Mouse (Mus musculus): ENCODE measurements around the gene Mtm1. TPM values are rescaled to one million over a fixed set of nuclear protein-coding genes. Genes with fewer than 3 reads are reported as not detected.
"Not testable (repeated sequence)": the region's sequence is repeated elsewhere in the genome, so short reads cannot be mapped to it uniquely, and the experiment has no call there.

Gene Mtm1
- polyA plus RNA-seq, 1 experiment, result 20.1 TPM

DNA sequence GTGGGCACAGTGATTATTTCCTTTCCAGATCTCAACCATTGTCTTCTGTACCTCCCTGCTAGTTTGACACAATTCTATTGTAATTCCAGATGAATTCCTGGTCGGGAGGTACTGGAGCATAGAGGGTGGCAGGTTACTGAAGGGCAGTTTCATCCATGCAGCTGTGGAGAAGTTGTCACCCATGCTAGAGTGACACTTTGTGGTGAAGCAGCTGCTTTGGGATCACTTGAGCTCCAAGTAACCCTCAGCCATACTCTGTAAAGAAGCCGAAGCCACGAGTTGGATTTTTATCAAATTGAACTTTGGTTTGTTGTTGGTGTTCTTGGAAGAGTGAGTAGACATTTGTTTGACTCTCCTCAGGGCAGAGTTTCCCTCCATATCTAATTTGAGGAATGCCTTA, 17.6 kb downstream of the Mtm1 start:
- Histone ChIP-seq H3K4me3 (ENCODE audit: insufficient read depth, low read depth, low read length) (no peak overlapping the region), H3K27ac (replicated peaks; ENCODE audit: low read depth, low read length) (no peak overlapping the region), H3K4me1 (ENCODE audit: control insufficient read depth, insufficient read depth, insufficient read length, low read length) (peaks cover 2% of the 10 kb centered on the region; the same call in 1 of the 2 replicates)

DNA sequence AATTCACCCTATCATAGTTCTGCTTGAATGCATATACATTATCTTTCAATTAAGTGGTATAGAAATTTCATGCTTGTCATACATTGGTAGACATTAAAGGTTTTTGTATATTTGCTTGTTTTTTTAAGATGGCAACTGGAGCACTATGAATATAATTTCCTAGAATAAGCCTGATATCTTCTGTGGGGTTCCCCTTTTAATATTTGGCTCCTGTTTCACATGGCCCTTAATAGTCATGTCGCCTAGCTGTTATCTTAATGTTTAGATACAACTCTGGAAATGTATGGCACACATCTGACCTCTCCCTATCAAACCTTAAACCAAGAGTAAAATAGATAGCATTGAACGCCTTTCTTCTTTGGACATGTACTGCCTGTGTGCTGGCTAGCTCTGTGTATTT, 20.3 kb downstream of the Mtm1 start:
- Histone ChIP-seq H3K4me1 (ENCODE audit: control insufficient read depth, insufficient read depth, insufficient read length, low read length) (peaks cover 2% of the 10 kb centered on the region; the same call in 1 of the 2 replicates), H3K27ac (replicated peaks; ENCODE audit: low read depth, low read length) (no peak overlapping the region), H3K4me3 (ENCODE audit: insufficient read depth, low read depth, low read length) (no peak overlapping the region)

DNA sequence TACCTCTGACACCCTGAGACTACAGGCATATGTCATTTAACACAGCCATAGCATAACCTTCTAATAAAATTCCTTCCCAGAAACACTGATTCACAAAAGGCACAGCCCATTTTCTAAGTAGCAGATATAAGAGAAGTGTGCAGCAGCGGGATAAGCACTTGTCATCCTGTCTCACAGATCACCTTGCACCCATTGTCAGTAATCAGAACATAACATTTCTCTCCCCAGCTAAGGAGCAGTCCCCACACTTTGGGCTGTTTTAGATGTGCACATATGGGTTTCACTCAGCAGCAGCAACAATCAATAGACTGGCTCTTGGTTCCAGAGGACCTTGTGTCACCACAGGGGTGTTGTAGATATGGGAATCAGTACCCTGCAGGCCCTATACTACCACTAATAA, 45.9 kb downstream of the Mtm1 start:
- no peaks in the 10 kb centered on the region for H3K4me1 ChIP-seq (ENCODE audit: control insufficient read depth, insufficient read depth, insufficient read length, low read length)
- no peak overlapping the region for H3K27ac ChIP-seq (replicated peaks; ENCODE audit: low read depth, low read length)
- H3K4me3 ChIP-seq (ENCODE audit: insufficient read depth, low read depth, low read length), result no peak overlapping the region

DNA sequence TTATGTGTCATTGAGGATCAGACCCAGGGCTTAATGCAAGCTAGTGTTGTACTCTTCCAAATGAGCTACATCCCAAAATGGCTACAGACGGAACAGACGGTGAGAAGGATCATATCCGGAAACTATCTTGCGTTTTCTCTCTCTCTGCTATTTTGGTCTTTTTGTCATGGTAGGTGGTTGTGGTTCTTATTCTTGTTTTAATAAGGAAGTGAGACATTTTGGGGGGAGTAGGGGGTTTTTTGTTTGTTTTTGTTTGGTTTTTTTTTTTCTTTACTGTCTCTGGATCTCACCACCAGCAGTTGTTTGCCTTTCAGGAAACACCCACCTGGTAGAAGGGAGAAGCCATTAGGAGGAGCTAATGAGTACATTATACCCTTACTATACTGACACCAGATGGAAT, 50.3 kb downstream of the Mtm1 start:
- no peak overlapping the region for H3K4me3 ChIP-seq (ENCODE audit: insufficient read depth, low read depth, low read length)

DNA sequence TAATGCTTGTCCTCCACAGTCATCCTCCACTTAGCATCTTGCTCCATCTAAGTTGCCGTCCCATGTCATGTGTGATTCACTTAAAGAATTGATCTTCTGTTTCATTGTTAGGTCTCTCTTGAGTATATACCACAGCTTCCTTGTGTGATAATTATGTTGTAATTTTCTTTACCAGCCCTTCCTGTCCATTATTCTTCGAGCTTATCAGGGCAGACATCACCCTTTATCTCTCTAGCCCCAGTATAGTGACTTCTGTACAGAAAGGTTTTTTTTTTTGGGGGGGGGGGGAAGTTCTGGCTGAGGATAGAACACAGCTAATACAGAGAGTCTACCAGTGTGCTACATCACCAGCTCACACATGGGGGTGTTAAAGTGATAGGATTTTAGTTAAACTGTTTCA, 53.7 kb downstream of the Mtm1 start:
- H3K4me1 ChIP-seq (ENCODE audit: control insufficient read depth, insufficient read depth, insufficient read length, low read length), result no peaks in the 10 kb centered on the region
- no peak overlapping the region for H3K27ac ChIP-seq (replicated peaks; ENCODE audit: low read depth, low read length)
- no peak overlapping the region for H3K4me3 ChIP-seq (ENCODE audit: insufficient read depth, low read depth, low read length)

More for the DNA sequence above, 50.3 kb downstream of the Mtm1 start:
- H3K4me1 ChIP-seq (ENCODE audit: control insufficient read depth, insufficient read depth, insufficient read length, low read length), result no peaks in the 10 kb centered on the region
- no peak overlapping the region for H3K27ac ChIP-seq (replicated peaks; ENCODE audit: low read depth, low read length)

DNA sequence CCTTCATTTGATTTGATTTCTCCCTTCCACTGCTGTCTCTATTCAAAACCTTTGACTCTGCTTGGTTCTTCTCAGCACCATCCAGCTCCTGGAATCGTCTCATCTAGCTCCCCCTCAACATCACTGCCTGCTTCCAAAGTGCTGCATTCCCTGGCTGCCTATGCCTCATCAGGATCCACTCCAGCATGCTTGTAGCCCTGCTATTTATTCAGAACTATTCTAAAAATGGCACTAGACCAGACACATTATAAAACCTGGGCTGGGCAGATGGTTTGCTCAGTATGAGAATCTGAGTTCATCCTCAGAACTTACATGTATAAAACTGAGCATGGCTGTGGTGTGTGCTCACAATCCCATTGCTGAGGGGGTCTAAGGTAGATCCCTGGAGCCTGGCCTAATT, 58.4 kb downstream of the Mtm1 start:
- Histone ChIP-seq H3K4me3 (ENCODE audit: insufficient read depth, low read depth, low read length) (no peak overlapping the region), H3K27ac (replicated peaks; ENCODE audit: low read depth, low read length) (no peak overlapping the region), H3K4me1 (ENCODE audit: control insufficient read depth, insufficient read depth, insufficient read length, low read length) (no peaks in the 10 kb centered on the region)

DNA sequence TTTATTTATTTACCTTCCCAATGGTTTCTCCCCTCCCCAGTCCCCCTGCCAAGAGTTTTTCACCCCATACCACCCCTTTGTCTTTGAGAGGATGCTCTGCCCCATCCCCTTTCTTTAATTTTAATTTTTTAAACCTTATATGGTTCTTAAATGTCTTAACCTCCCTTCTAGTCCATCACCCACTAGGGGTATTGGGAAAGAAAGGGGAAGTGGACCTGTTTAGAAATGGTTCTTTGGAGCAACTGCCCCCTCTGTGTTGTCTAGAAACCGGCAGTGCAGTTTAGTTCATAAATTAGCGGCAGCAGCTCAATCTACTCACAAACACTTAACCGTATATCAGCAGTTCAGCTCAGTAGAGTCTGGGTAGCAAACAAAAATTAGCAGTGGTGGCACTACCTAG, 63.6 kb downstream of the Mtm1 start:
- Histone ChIP-seq H3K27ac (replicated peaks; ENCODE audit: low read depth, low read length) (no peak overlapping the region), H3K4me3 (ENCODE audit: insufficient read depth, low read depth, low read length) (no peak overlapping the region), H3K4me1 (ENCODE audit: control insufficient read depth, insufficient read depth, insufficient read length, low read length) (no peaks in the 10 kb centered on the region)

DNA sequence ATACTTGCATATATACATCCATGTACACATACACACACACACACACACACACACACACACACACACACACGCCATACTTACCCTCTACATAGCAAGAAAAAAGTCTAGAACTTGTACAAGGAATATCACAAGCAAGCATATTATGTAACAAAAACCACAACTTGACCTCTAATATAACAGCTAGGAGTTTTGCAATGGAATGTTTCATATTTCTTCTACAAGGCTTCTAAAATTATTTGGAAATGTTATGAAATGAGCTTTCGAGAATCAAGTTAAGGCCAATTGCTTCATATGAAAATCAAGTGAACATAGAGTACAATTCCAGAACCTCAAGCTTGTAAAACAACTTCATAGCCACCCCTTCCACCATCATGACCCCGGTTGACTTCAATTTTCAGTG, 74.9 kb downstream of the Mtm1 start:
- H3K4me1 ChIP-seq (ENCODE audit: control insufficient read depth, insufficient read depth, insufficient read length, low read length), result no peaks in the 10 kb centered on the region
- no peak overlapping the region; the same call in 1 of the 2 replicates for H3K27ac ChIP-seq (replicated peaks; ENCODE audit: low read depth, low read length)
- no peak overlapping the region for H3K4me3 ChIP-seq (ENCODE audit: insufficient read depth, low read depth, low read length)

DNA sequence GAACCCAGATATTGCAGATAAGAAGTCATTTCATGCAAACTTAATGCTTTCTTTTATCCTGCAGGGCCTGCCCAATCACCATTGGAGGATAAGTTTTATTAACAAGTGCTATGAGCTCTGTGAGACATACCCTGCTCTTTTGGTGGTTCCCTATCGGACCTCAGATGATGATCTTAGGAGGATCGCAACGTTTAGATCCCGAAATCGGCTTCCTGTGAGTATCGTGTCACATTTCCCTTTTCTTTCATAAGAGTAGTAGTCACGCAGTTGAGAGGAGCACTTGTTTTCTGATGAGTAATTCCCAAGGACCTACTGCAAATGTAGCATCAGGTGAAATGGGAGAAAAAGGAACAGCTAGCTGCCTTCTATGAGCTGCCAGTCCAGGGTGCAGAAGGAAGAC, 76.5 kb downstream of the Mtm1 start:
- Histone ChIP-seq H3K27ac (replicated peaks; ENCODE audit: low read depth, low read length) (no peak overlapping the region), H3K4me3 (ENCODE audit: insufficient read depth, low read depth, low read length) (no peak overlapping the region), H3K4me1 (ENCODE audit: control insufficient read depth, insufficient read depth, insufficient read length, low read length) (no peaks in the 10 kb centered on the region)

DNA sequence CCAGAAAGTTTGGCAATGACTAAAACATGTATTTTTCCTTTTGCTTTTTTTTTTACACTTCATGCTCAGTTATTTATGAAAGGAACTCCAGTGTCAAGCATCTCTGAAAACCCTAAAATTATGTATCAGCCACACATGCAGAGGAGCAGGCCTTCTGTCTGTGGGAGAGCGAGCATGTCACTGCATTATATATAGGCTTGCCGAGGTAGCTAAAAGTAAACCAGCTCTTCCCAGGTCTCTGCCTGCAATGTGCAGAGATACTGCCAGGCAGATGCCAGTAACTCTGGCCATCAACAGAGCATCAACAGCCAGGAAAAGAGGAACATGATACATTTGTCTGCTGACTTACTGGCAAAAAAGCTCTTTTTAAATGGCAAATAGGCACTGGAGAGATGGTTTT, 83.6 kb downstream of the Mtm1 start:
- Histone ChIP-seq H3K4me3 (ENCODE audit: insufficient read depth, low read depth, low read length) (no peak overlapping the region), H3K27ac (replicated peaks; ENCODE audit: low read depth, low read length) (no peak overlapping the region; the same call in 1 of the 2 replicates), H3K4me1 (ENCODE audit: control insufficient read depth, insufficient read depth, insufficient read length, low read length) (no peaks in the 10 kb centered on the region)

DNA sequence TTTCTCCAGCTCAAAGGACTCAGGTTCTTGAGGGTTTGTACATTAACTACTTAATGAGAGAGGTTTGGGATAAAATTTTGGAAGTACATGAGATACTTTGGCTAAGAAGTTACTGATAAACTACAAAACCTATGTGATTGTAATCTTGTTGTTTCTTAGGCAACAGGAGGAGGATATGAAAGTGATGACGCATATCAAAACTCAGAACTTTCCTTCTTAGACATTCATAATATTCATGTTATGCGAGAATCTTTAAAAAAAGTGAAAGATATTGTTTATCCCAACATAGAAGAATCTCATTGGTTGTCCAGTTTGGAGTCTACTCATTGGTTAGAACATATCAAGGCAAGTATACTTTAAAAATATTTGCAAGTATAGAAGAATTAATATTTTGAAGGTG, 85.4 kb downstream of the Mtm1 start:
- no peak overlapping the region for H3K27ac ChIP-seq (replicated peaks; ENCODE audit: low read depth, low read length)
- H3K4me3 ChIP-seq (ENCODE audit: insufficient read depth, low read depth, low read length), result no peak overlapping the region
- no peaks in the 10 kb centered on the region for H3K4me1 ChIP-seq (ENCODE audit: control insufficient read depth, insufficient read depth, insufficient read length, low read length)

DNA sequence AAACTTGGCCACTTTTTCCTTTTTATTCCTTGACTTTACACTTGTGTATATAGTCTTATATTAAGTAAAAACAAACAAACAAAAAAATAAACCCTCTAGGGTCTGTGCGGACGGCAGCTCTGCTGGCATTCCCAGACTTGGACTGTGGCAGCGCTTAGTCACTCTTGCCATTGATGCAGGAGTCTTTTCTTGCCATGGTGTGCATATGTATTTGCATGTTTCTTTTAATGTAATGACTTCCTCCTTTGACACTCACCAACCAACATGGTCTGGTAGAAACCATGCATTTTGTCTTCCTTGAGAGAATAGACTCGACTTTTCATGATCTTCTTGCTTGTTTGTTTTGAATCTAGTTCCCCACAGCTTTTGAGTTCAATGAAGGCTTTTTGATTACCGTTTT, 91.6 kb downstream of the Mtm1 start:
- H3K4me3 ChIP-seq (ENCODE audit: insufficient read depth, low read depth, low read length), result no peak overlapping the region
- H3K4me1 ChIP-seq (ENCODE audit: control insufficient read depth, insufficient read depth, insufficient read length, low read length), result no peaks in the 10 kb centered on the region
- H3K27ac ChIP-seq (replicated peaks; ENCODE audit: low read depth, low read length), result no peak overlapping the region

DNA sequence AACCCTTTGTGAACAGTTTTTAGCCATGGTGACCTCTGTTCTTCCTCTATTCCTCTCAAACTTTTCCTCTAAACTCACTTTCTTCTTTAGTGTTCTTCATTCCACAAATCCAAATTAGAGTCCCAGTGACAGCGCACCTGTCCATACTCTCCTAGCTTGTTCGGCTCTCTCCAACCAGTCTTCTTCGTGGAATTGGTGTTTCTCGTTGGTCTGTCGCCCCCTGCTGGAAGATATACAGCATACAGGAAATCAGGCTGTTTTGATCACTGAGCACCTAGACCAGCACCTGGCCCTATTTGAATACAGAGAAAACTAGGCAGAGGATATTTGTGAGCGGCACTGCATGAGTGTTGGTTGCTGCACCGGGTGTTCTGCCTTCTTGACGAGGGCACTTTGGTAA, 100.7 kb downstream of the Mtm1 start:
- no peaks in the 10 kb centered on the region for H3K4me1 ChIP-seq (ENCODE audit: control insufficient read depth, insufficient read depth, insufficient read length, low read length)
- H3K4me3 ChIP-seq (ENCODE audit: insufficient read depth, low read depth, low read length), result no peak overlapping the region
- H3K27ac ChIP-seq (replicated peaks; ENCODE audit: low read depth, low read length), result no peak overlapping the region

DNA sequence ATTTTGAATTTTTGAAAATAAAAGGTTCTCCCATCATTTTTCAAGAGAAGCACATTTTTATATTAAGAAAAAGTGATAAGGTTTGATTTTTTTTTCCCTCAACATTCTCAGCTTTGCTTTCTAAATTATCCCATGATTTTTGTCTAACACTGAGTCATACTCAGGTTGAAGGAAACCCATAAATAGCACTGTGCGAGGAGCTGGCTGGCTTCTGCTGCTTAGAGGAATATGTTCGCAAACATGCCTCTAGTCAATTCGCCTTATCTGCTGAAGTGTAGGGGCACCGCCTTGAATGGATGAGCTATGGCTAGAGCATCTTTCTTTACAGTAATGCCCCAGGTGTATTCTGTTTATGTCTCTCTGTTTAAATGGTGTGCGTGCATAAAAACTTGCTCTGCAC, 103.8 kb downstream of the Mtm1 start:
- Histone ChIP-seq H3K4me1 (ENCODE audit: control insufficient read depth, insufficient read depth, insufficient read length, low read length) (no peaks in the 10 kb centered on the region), H3K4me3 (ENCODE audit: insufficient read depth, low read depth, low read length) (no peak overlapping the region), H3K27ac (replicated peaks; ENCODE audit: low read depth, low read length) (no peak overlapping the region)

DNA sequence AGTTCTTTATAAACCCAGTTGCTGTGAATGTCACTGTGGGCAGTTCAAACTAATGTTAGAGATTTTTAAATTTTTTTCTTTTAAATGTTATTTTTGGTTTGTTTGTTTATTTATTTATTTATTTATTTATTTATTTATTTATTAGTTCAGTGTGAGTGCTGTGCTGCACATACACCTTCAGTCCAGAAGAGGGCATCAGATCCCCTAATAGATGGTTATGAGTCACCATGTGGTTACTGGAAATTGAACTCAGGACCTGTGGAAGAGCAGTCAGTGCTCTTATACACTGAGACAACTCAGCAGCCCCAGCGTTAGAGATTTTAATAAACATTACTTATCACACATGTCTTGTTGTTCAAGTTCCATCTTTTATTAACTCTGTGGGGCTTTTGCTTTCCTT, 141.5 kb downstream of the Mtm1 start:
- Histone ChIP-seq H3K27ac (replicated peaks; ENCODE audit: low read depth, low read length) (no peak overlapping the region), H3K4me3 (ENCODE audit: insufficient read depth, low read depth, low read length) (no peak overlapping the region)

DNA sequence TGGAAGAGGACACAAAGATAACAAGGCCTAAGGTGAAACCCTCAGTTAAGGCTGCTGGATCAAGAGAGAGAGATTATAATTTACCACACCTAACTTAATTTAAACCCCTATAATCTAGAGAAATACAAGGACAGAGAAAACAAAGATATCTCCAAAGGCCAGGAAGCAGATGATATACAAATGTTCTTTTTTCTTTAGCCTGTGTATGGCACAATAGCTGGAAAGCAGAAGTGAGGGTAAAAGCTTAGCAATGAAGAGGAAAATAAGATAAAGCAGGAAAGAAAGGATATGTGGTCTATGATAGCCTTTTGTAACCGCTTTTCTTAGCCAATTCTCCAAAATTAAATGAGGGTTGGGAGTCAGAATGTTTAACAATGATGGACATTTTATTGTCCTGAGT, 144.8 kb downstream of the Mtm1 start:
- Histone ChIP-seq H3K27ac (replicated peaks; ENCODE audit: low read depth, low read length) (no peak overlapping the region), H3K4me3 (ENCODE audit: insufficient read depth, low read depth, low read length) (no peak overlapping the region), H3K4me1 (ENCODE audit: control insufficient read depth, insufficient read depth, insufficient read length, low read length) (no peaks in the 10 kb centered on the region)

More for the DNA sequence above, 141.5 kb downstream of the Mtm1 start:
- H3K4me1 ChIP-seq (ENCODE audit: control insufficient read depth, insufficient read depth, insufficient read length, low read length), result no peaks in the 10 kb centered on the region

DNA sequence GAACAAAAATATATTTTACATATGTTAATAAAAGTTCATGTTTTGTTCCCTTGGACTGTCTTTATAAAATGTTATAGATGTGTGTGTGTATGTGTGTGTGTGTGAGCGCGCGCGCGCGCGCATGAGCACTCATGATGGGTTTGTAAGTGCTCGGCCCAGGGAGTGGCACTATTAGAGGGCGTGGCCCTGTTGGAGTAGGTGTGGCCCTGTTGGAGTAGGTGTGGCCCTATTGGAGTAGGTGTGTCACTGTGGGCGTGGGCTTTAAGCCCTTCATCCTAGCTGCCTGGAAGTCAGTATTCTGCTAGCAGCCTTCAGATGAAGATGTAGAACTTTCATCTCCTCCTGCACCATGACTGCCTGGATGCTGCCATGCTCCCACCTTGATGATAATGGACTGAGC, 151.2 kb downstream of the Mtm1 start:
- not testable (repeated sequence) for H3K27ac ChIP-seq (replicated peaks; ENCODE audit: low read depth, low read length); H3K4me3 ChIP-seq (ENCODE audit: insufficient read depth, low read depth, low read length); H3K4me1 ChIP-seq (ENCODE audit: control insufficient read depth, insufficient read depth, insufficient read length, low read length)
